In genomic region chr3:104218926-104219325, GRCm38 (mm10) we compare ENCODE assay signal across 8 mouse cellular contexts. TPM values are rescaled to one million over a fixed set of nuclear protein-coding genes. Genes with fewer than 3 reads are reported as not detected.
DNase-seq lines count a peak whose midpoint lies in the region; ATAC-seq and TF ChIP-seq lines count a peak whose summit lies in the region.

No protein-coding gene starts in this region.

- H3K9ac ChIP-seq in forebrain, embryonic 15.5 days (replicated peaks), result peak overlapping the region; percentile 87
- H3K9ac ChIP-seq in hindbrain, embryonic 16.5 days (ENCODE audit: low read depth, low read length), result peak overlapping the region; percentile 95
- H3K9ac ChIP-seq in stomach, embryonic 16.5 days (ENCODE audit: low read length), result peak overlapping the region; percentile 92

- no peak for TF ChIP-seq CTCF in bone marrow, adult 2 months (IDR thresholded peaks at IDR 0.05; ENCODE audit: control insufficient read depth, insufficient read depth, low read length)

- no peaks in the 10 kb centered on the region for H3K36me3 ChIP-seq in forebrain, embryonic 15.5 days
- no peaks in the 10 kb centered on the region for H3K36me3 ChIP-seq in hindbrain, embryonic 16.5 days (ENCODE audit: control insufficient read depth, insufficient read depth, low read length)
- H3K36me3 ChIP-seq in midbrain, embryonic 10.5 days, result no peaks in the 10 kb centered on the region
- no peaks in the 10 kb centered on the region for H3K36me3 ChIP-seq in stomach, embryonic 16.5 days (ENCODE audit: control insufficient read depth, insufficient read depth, low read length)

- H3K27ac ChIP-seq in bone marrow, adult 2 months (ENCODE audit: control insufficient read depth, insufficient read depth, low read depth, low read length, poor library complexity), result no peak overlapping the region
- H3K27ac ChIP-seq in forebrain, embryonic 15.5 days (replicated peaks), result peak overlapping the region; percentile 45
- H3K27ac ChIP-seq in hindbrain, embryonic 16.5 days (ENCODE audit: low read depth, low read length), result no peak overlapping the region
- H3K27ac ChIP-seq in midbrain, embryonic 10.5 days (replicated peaks), result peak overlapping the region; percentile 95
- H3K27ac ChIP-seq in stomach, embryonic 16.5 days (ENCODE audit: low read length), result no peak overlapping the region; the same call in 1 of the 2 replicates

- 3% methylated on average over 15 of the region's 15 CpGs for WGBS in bone marrow, adult 2 months
- WGBS in forebrain, embryonic 15.5 days, result 2% methylated on average over 15 of the region's 15 CpGs
- WGBS in hindbrain, embryonic 16.5 days, result under 1% methylated on average over 15 of the region's 15 CpGs
- WGBS in midbrain, embryonic 10.5 days, result 3% methylated on average over 15 of the region's 15 CpGs
- WGBS in stomach, embryonic 16.5 days, result 3% methylated on average over 15 of the region's 15 CpGs

- intact Hi-C loops in left cerebral cortex, postnatal 4 days (cut with DNase I), result no loop called here

- no peak for TF ChIP-seq POLR2A in bone marrow, adult 2 months (IDR thresholded peaks at IDR 0.05; ENCODE audit: borderline replicate concordance, control insufficient read depth, low read depth, low read length)

- H3K9me3 ChIP-seq in forebrain, embryonic 15.5 days, result no peaks in the 10 kb centered on the region
- no peaks in the 10 kb centered on the region for H3K9me3 ChIP-seq in hindbrain, embryonic 16.5 days (ENCODE audit: control insufficient read depth, low read length)
- H3K9me3 ChIP-seq in midbrain, embryonic 10.5 days (replicated peaks), result no peaks in the 10 kb centered on the region
- H3K9me3 ChIP-seq in stomach, embryonic 16.5 days (replicated peaks; ENCODE audit: control insufficient read depth, low read length), result no peaks in the 10 kb centered on the region

- DNase-seq in adrenal gland, adult (ENCODE audit: inconsistent age in 2 of 2, low spot score in 1 of 2), result peak; percentile 48 to 84
- no peak for DNase-seq in adrenal gland, postnatal 4 days (ENCODE audit: low spot score in 2 of 2)
- peak; percentile 13 for DNase-seq in left cerebral cortex, postnatal 4 days
- DNase-seq in midbrain, embryonic 10.5 days (ENCODE audit: low spot score), result peak; percentile 36

- H3K27me3 ChIP-seq in forebrain, embryonic 15.5 days, result no peaks in the 10 kb centered on the region
- no peaks in the 10 kb centered on the region for H3K27me3 ChIP-seq in hindbrain, embryonic 16.5 days (replicated peaks; ENCODE audit: control insufficient read depth, insufficient read depth, low read length)
- H3K27me3 ChIP-seq in midbrain, embryonic 10.5 days (ENCODE audit: low read depth, poor library complexity, severe bottlenecking), result peaks cover 11% of the 10 kb centered on the region; the same call in 1 of the 2 replicates
- no peaks in the 10 kb centered on the region for H3K27me3 ChIP-seq in stomach, embryonic 16.5 days (ENCODE audit: control insufficient read depth, insufficient read depth, low read length)

- H3K4me3 ChIP-seq in bone marrow, adult 2 months (replicated peaks; ENCODE audit: control insufficient read depth, low read depth, low read length), result peak overlapping the region; percentile 71
- peak overlapping the region; percentile 93 for H3K4me3 ChIP-seq in forebrain, embryonic 15.5 days
- peak overlapping the region; percentile 90 for H3K4me3 ChIP-seq in hindbrain, embryonic 16.5 days (ENCODE audit: low read length)
- peak overlapping the region; percentile 91 for H3K4me3 ChIP-seq in midbrain, embryonic 10.5 days
- H3K4me3 ChIP-seq in stomach, embryonic 16.5 days (replicated peaks; ENCODE audit: low read length), result peak overlapping the region; percentile 76

- no peak for ATAC-seq in forebrain, embryonic 15.5 days (replicated peaks)
- ATAC-seq in hindbrain, embryonic 16.5 days, result no peak
- no peak for ATAC-seq in stomach, embryonic 16.5 days (ENCODE audit: insufficient read depth, low FRiP score)

- peak overlapping the region; percentile 69 for H3K4me2 ChIP-seq in forebrain, embryonic 15.5 days (replicated peaks)
- peak overlapping the region; percentile 55 for H3K4me2 ChIP-seq in hindbrain, embryonic 16.5 days (ENCODE audit: low read length)
- H3K4me2 ChIP-seq in stomach, embryonic 16.5 days (ENCODE audit: low read depth, low read length), result peak overlapping the region; percentile 91

- no peaks in the 10 kb centered on the region; the same call in 1 of the 2 replicates for H3K4me1 ChIP-seq in bone marrow, adult 2 months (ENCODE audit: control insufficient read depth, insufficient read depth, low read length)
- peaks cover 18% of the 10 kb centered on the region for H3K4me1 ChIP-seq in forebrain, embryonic 15.5 days
- peaks cover 4% of the 10 kb centered on the region for H3K4me1 ChIP-seq in hindbrain, embryonic 16.5 days (ENCODE audit: control insufficient read depth, insufficient read depth, low read depth, low read length)
- H3K4me1 ChIP-seq in midbrain, embryonic 10.5 days, result peaks cover 33% of the 10 kb centered on the region
- peaks cover 12% of the 10 kb centered on the region for H3K4me1 ChIP-seq in stomach, embryonic 16.5 days (ENCODE audit: control insufficient read depth, insufficient read depth, low read length)

RNA-seq across cellular contexts. Expression of gene Magi3, which starts 1.2 kb away (rescaled TPM):
- total RNA-seq in adrenal gland, postnatal 4 days (2021), result 10 to 100 TPM; 24.5 to 24.7 TPM
- polyA plus RNA-seq in bone marrow, adult 2 months (2011; ENCODE audit: insufficient read depth, insufficient read length, low replicate concordance, missing spikeins), result 1.1 and 1.6 TPM in 2 replicates
- polyA plus RNA-seq in forebrain, embryonic 15.5 days (2015; fragmentation: Nextera tagmentation; extraction: Ambion mirVana), result 5.2 and 6.0 TPM in 2 replicates
- 4.7 and 4.9 TPM in 2 replicates for polyA plus RNA-seq in hindbrain, embryonic 16.5 days (2015; fragmentation: Nextera tagmentation; extraction: Ambion mirVana)
- 10 to 100 TPM; 42.5 to 43.1 TPM for total RNA-seq in left cerebral cortex, postnatal 4 days (2021)
- polyA plus RNA-seq in midbrain, embryonic 10.5 days (2016; fragmentation: Nextera tagmentation; extraction: Ambion mirVana), result 4.2 and 5.0 TPM in 2 replicates
- 5.5 and 6.3 TPM in 2 replicates for polyA plus RNA-seq in stomach, embryonic 16.5 days (2015; fragmentation: Nextera tagmentation; extraction: Ambion mirVana)

Comparison
In these comparisons a context has a peak if more than half of its experiments do, and no peak if none do; other contexts are left out.
1. DNase-seq: peak in adrenal gland, adult (2 of 2), left cerebral cortex, postnatal 4 days (single experiment) and midbrain, embryonic 10.5 days (single experiment); none in adrenal gland, postnatal 4 days (0 of 2).
2. H3K27ac ChIP-seq: peak in forebrain, embryonic 15.5 days (single experiment) and midbrain, embryonic 10.5 days (single experiment); none in bone marrow, adult 2 months (single experiment), hindbrain, embryonic 16.5 days (single experiment) and stomach, embryonic 16.5 days (single experiment).
3. Peak in every context shown above with its lines, with median percentiles within 50 percentile points of each other: H3K4me3 ChIP-seq, H3K4me2 ChIP-seq and H3K9ac ChIP-seq.